Mouse (Mus musculus) frontal cortex, postnatal 10 days (tissue): ENCODE measurements around the gene Vps26a.
"Not testable (repeated sequence)": the region's sequence is repeated elsewhere in the genome, so short reads cannot be mapped to it uniquely, and the experiment has no call there.

Source experiments
- DNase-seq, 2 experiments: peaks; one replicate each; pipeline ENCODE4 v3.0.0; 2022; ENCODE audit warnings: low spot score in 2 of 2, mixed read lengths in 1 of 2

The Vps26a gene

GRCm38 (mm10) chr10:62500916-62501615 is 14.5 kb upstream of the Vps26a start:
- no peak for DNase-seq

GRCm38 (mm10) chr10:62500088-62500915 is 13.7 kb upstream of the Vps26a start:
- peak; percentile 33 to 43 for DNase-seq

- not testable (repeated sequence) for DNase-seq
These were observed 5.1 kb upstream of the Vps26a start for GRCm38 (mm10) chr10:62491681-62492080.

- peak in 1 of 2 experiments; percentile 32 for DNase-seq
These were observed 1.7 kb upstream of the Vps26a start for GRCm38 (mm10) chr10:62488266-62488665.

GRCm38 (mm10) chr10:62485878-62486582 is 575 bp downstream of the Vps26a start:
- DNase-seq: no peak

- no peak for DNase-seq
These were observed 5.3 kb downstream of the Vps26a start for GRCm38 (mm10) chr10:62481108-62481852.

GRCm38 (mm10) chr10:62476980-62477379 is 9.6 kb downstream of the Vps26a start:
- DNase-seq: no peak

- DNase-seq: no peak
These were observed 11.7 kb downstream of the Vps26a start for GRCm38 (mm10) chr10:62474944-62475343.

- no peak for DNase-seq
These were observed 15.5 kb downstream of the Vps26a start for GRCm38 (mm10) chr10:62471105-62471504.

- DNase-seq: no peak
These were observed 16.9 kb downstream of the Vps26a start for GRCm38 (mm10) chr10:62469736-62470135.

- DNase-seq: no peak
These were observed 25.3 kb downstream of the Vps26a start for GRCm38 (mm10) chr10:62461321-62461720.

- DNase-seq: not testable (repeated sequence)
These were observed 34.6 kb downstream of the Vps26a start for GRCm38 (mm10) chr10:62452001-62452400.

GRCm38 (mm10) chr10:62450280-62450640 is 36.3 kb downstream of the Vps26a start:
- peak in 1 of 2 experiments; percentile 22 for DNase-seq

GRCm38 (mm10) chr10:62449364-62450279 is 37.0 kb downstream of the Vps26a start, which contains the start of the genes 4930507D05Rik and Supv3l1:
Gene 4930507D05Rik (plus strand): TSS chr10:62449489.
Gene Supv3l1 (minus strand): TSS chr10:62449738.
- DNase-seq: peak; percentile 82 to 89

GRCm38 (mm10) chr10:62430427-62430826 is 56.2 kb downstream of the Vps26a start:
- DNase-seq: no peak

GRCm38 (mm10) chr10:62425081-62425871 is 61.3 kb downstream of the Vps26a start:
- no peak for DNase-seq

- DNase-seq: no peak
These were observed 64.3 kb downstream of the Vps26a start, which contains the start of gene Hkdc1 for GRCm38 (mm10) chr10:62422255-62422654. Gene Hkdc1 (minus strand): TSS chr10:62422491.

GRCm38 (mm10) chr10:62421127-62421526 is 65.5 kb downstream of the Vps26a start:
- DNase-seq: no peak

GRCm38 (mm10) chr10:62420399-62420798 is 66.2 kb downstream of the Vps26a start:
- no peak for DNase-seq
